ENCODE assay signal across 8 mouse cellular contexts in the genomic region with DNA sequence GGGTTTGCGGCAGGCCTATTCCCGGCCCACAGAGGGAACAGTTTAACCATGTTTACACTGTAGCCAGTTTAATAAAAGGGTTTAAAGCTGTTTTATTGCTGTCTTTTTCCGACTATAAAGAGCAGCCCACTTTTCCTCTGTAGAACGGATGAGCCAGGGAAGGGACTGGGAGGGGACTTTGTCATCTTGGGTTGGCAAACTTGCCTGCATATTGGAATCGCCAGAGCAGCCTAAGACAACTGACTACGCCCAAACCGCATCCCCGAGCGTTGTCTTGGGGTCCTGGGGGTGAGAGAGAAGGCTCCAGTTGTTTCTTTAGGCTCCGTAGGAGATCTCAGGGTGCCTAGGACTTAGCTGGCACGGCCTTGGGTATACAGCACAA. TPM values are rescaled to one million over a fixed set of nuclear protein-coding genes. Genes with fewer than 3 reads are reported as not detected.
A peak's percentile ranks its signal among the peaks of the same experiment; 100 is the strongest.
DNase-seq lines count a peak whose midpoint lies in the region; ATAC-seq and TF ChIP-seq lines count a peak whose summit lies in the region.

No protein-coding gene starts in this region.

- peak overlapping the region; percentile 98 for H3K27ac ChIP-seq in heart, embryonic 13.5 days (replicated peaks)
- H3K27ac ChIP-seq in embryonic facial prominence, embryonic 15.5 days (replicated peaks), result peak overlapping the region; percentile 98
- peak overlapping the region; percentile 94 for H3K27ac ChIP-seq in limb, embryonic 14.5 days (replicated peaks; ENCODE audit: low read depth, low read length)
- peak overlapping the region; percentile 22; the same call in 1 of the 2 replicates for H3K27ac ChIP-seq in small intestine, adult 2 months (ENCODE audit: insufficient read depth, low read depth, low read length)

- H3K9ac ChIP-seq in heart, embryonic 13.5 days, result peak overlapping the region; percentile 96
- peak overlapping the region; percentile 96 for H3K9ac ChIP-seq in embryonic facial prominence, embryonic 15.5 days
- H3K9ac ChIP-seq in limb, embryonic 14.5 days (ENCODE audit: low read depth, low read length, severe bottlenecking), result peak overlapping the region; percentile 90

- no peak for TF ChIP-seq POLR2A in limb, embryonic 14.5 days (IDR thresholded peaks at IDR 0.05; ENCODE audit: borderline replicate concordance, extremely low read depth, insufficient read depth, insufficient read length)
- no peak for TF ChIP-seq POLR2A in small intestine, adult 2 months (IDR thresholded peaks at IDR 0.05; ENCODE audit: low read depth, low read length)

- DNase-seq in heart, adult 18-20 months, result no peak
- peak; percentile 15 for DNase-seq in limb, embryonic 14.5 days (ENCODE audit: low spot score)
- no peak for DNase-seq in adrenal gland, adult (ENCODE audit: inconsistent age in 2 of 2, low spot score in 1 of 2)
- DNase-seq in retina, postnatal 1 day, result no peak

- peak overlapping the region; percentile 92 for H3K4me2 ChIP-seq in heart, embryonic 13.5 days
- H3K4me2 ChIP-seq in embryonic facial prominence, embryonic 15.5 days (replicated peaks), result peak overlapping the region; percentile 83
- peak overlapping the region; percentile 93 for H3K4me2 ChIP-seq in limb, embryonic 14.5 days (replicated peaks; ENCODE audit: low read depth, low read length, severe bottlenecking)

- peaks cover 35% of the 10 kb centered on the region for H3K36me3 ChIP-seq in heart, embryonic 13.5 days
- H3K36me3 ChIP-seq in E14TG2a.4 (ENCODE audit: insufficient read depth, low read length), result peaks cover 12% of the 10 kb centered on the region; the same call in 1 of the 2 replicates
- H3K36me3 ChIP-seq in embryonic facial prominence, embryonic 15.5 days, result peaks cover 29% of the 10 kb centered on the region
- peaks cover 39% of the 10 kb centered on the region for H3K36me3 ChIP-seq in limb, embryonic 14.5 days (ENCODE audit: control insufficient read depth, insufficient read depth, low read length)
- H3K36me3 ChIP-seq in small intestine, adult 2 months (ENCODE audit: control insufficient read depth, insufficient read depth, low read length), result peaks cover 16% of the 10 kb centered on the region

- peak overlapping the region; percentile 88 for H3K4me3 ChIP-seq in heart, embryonic 13.5 days
- H3K4me3 ChIP-seq in E14TG2a.4 (replicated peaks; ENCODE audit: low read length), result peak overlapping the region; percentile 87
- peak overlapping the region; percentile 73 for H3K4me3 ChIP-seq in embryonic facial prominence, embryonic 15.5 days (replicated peaks)
- H3K4me3 ChIP-seq in limb, embryonic 14.5 days (replicated peaks; ENCODE audit: low read length), result peak overlapping the region; percentile 87
- H3K4me3 ChIP-seq in small intestine, adult 2 months (ENCODE audit: low read depth, low read length), result peak overlapping the region; percentile 83

- peaks cover 19% of the 10 kb centered on the region for H3K4me1 ChIP-seq in heart, embryonic 13.5 days
- peaks cover 13% of the 10 kb centered on the region for H3K4me1 ChIP-seq in E14TG2a.4 (replicated peaks; ENCODE audit: low read depth, low read length)
- H3K4me1 ChIP-seq in embryonic facial prominence, embryonic 15.5 days, result peaks cover 21% of the 10 kb centered on the region
- H3K4me1 ChIP-seq in limb, embryonic 14.5 days (ENCODE audit: control insufficient read depth, insufficient read depth, low read length), result peaks cover 11% of the 10 kb centered on the region
- H3K4me1 ChIP-seq in small intestine, adult 2 months (ENCODE audit: control insufficient read depth, insufficient read depth, insufficient read length, low read length), result peaks cover 5% of the 10 kb centered on the region; the same call in 1 of the 2 replicates

- no peaks in the 10 kb centered on the region for H3K9me3 ChIP-seq in heart, embryonic 13.5 days
- no peaks in the 10 kb centered on the region for H3K9me3 ChIP-seq in E14TG2a.4 (ENCODE audit: low read length)
- no peaks in the 10 kb centered on the region for H3K9me3 ChIP-seq in embryonic facial prominence, embryonic 15.5 days (replicated peaks)
- no peaks in the 10 kb centered on the region for H3K9me3 ChIP-seq in limb, embryonic 14.5 days (ENCODE audit: control insufficient read depth, low read length)

- no peak for ATAC-seq in heart, embryonic 13.5 days (ENCODE audit: extremely low read depth, insufficient number of reproducible peaks, low FRiP score, low TSS enrichment)
- ATAC-seq in embryonic facial prominence, embryonic 15.5 days (ENCODE audit: insufficient number of reproducible peaks, low FRiP score, low TSS enrichment, low read depth), result no peak
- ATAC-seq in limb, embryonic 14.5 days (ENCODE audit: low FRiP score, low read depth), result no peak

- under 1% methylated on average over 11 of the region's 11 CpGs for WGBS in heart, embryonic 13.5 days
- under 1% methylated on average over 11 of the region's 11 CpGs for WGBS in embryonic facial prominence, embryonic 15.5 days
- under 1% methylated on average over 11 of the region's 11 CpGs for WGBS in limb, embryonic 14.5 days
- under 1% methylated on average over 11 of the region's 11 CpGs for WGBS in small intestine, adult 2 months

- no peak for TF ChIP-seq CTCF in E14TG2a.4 (conservative IDR thresholded peaks at IDR 0.05; ENCODE audit: low read length)
- no peak for TF ChIP-seq CTCF in small intestine, adult 2 months (IDR thresholded peaks at IDR 0.05; ENCODE audit: extremely low read depth, insufficient read length, insufficient replicate concordance, low read depth, low read length)

- H3K27me3 ChIP-seq in heart, embryonic 13.5 days (replicated peaks), result no peaks in the 10 kb centered on the region
- H3K27me3 ChIP-seq in E14TG2a.4 (ENCODE audit: insufficient read depth, low read length), result peaks cover 29% of the 10 kb centered on the region
- H3K27me3 ChIP-seq in embryonic facial prominence, embryonic 15.5 days, result no peaks in the 10 kb centered on the region
- H3K27me3 ChIP-seq in limb, embryonic 14.5 days (ENCODE audit: control insufficient read depth, insufficient read depth, low read length), result no peaks in the 10 kb centered on the region
- no peaks in the 10 kb centered on the region for H3K27me3 ChIP-seq in small intestine, adult 2 months (ENCODE audit: control insufficient read depth, insufficient read depth, low read length)

RNA-seq across cellular contexts. Expression of gene Zfp282, which starts 1.1 kb away (rescaled TPM):
- polyA plus RNA-seq in heart, embryonic 13.5 days (2015; fragmentation: Nextera tagmentation; extraction: Ambion mirVana), result 7.6 TPM in 2 replicates
- 1 to 10 TPM; 4.4 to 4.5 TPM for total RNA-seq in heart, adult 18-20 months (2021)
- 24.8 and 25.0 TPM in 2 replicates for polyA plus RNA-seq in embryonic facial prominence, embryonic 15.5 days (2015; fragmentation: Nextera tagmentation; extraction: Ambion mirVana)
- 20.2 and 20.8 TPM in 2 replicates for polyA plus RNA-seq in limb, embryonic 14.5 days (2012; rRNA removed)
- polyA plus RNA-seq in limb, embryonic 14.5 days (2014; fragmentation: Nextera tagmentation; extraction: Ambion mirVana), result 19.7 and 22.2 TPM in 2 replicates
- polyA plus RNA-seq in small intestine, adult 2 months (2012; rRNA removed), result 2.8 and 5.9 TPM in 2 replicates

RNA-seq across cellular contexts. Expression of gene Zfp212, which starts 42.2 kb away (rescaled TPM):
- 8.9 and 9.2 TPM in 2 replicates for polyA plus RNA-seq in heart, embryonic 13.5 days (2015; fragmentation: Nextera tagmentation; extraction: Ambion mirVana)
- total RNA-seq in heart, adult 18-20 months (2021), result 1 to 10 TPM; 7.4 to 8.8 TPM
- 18.4 and 18.7 TPM in 2 replicates for polyA plus RNA-seq in embryonic facial prominence, embryonic 15.5 days (2015; fragmentation: Nextera tagmentation; extraction: Ambion mirVana)
- polyA plus RNA-seq in limb, embryonic 14.5 days (2012; rRNA removed), result 19.6 and 21.0 TPM in 2 replicates
- 14.0 and 14.7 TPM in 2 replicates for polyA plus RNA-seq in limb, embryonic 14.5 days (2014; fragmentation: Nextera tagmentation; extraction: Ambion mirVana)
- polyA plus RNA-seq in small intestine, adult 2 months (2012; rRNA removed), result 2.3 and 5.7 TPM in 2 replicates

RNA-seq across cellular contexts. Expression of gene Zfp398, which starts 42.7 kb away (rescaled TPM):
- 3.7 TPM in 2 replicates for polyA plus RNA-seq in heart, embryonic 13.5 days (2015; fragmentation: Nextera tagmentation; extraction: Ambion mirVana)
- 1 to 10 TPM; 5.6 to 6.0 TPM for total RNA-seq in heart, adult 18-20 months (2021)
- 11.5 and 11.9 TPM in 2 replicates for polyA plus RNA-seq in embryonic facial prominence, embryonic 15.5 days (2015; fragmentation: Nextera tagmentation; extraction: Ambion mirVana)
- polyA plus RNA-seq in limb, embryonic 14.5 days (2012; rRNA removed), result 11.7 and 15.5 TPM in 2 replicates
- 10.4 and 12.1 TPM in 2 replicates for polyA plus RNA-seq in limb, embryonic 14.5 days (2014; fragmentation: Nextera tagmentation; extraction: Ambion mirVana)
- polyA plus RNA-seq in small intestine, adult 2 months (2012; rRNA removed), result 4.1 and 4.2 TPM in 2 replicates

RNA-seq across cellular contexts. Expression of gene Zfp786, which starts 47.5 kb away (rescaled TPM):
- 1.2 TPM in 2 replicates for polyA plus RNA-seq in heart, embryonic 13.5 days (2015; fragmentation: Nextera tagmentation; extraction: Ambion mirVana)
- total RNA-seq in heart, adult 18-20 months (2021), result under 1 TPM; 0.52 to 0.85 TPM
- 3.5 and 4.1 TPM in 2 replicates for polyA plus RNA-seq in embryonic facial prominence, embryonic 15.5 days (2015; fragmentation: Nextera tagmentation; extraction: Ambion mirVana)
- polyA plus RNA-seq in limb, embryonic 14.5 days (2012; rRNA removed), result 1.8 and 2.0 TPM in 2 replicates
- polyA plus RNA-seq in limb, embryonic 14.5 days (2014; fragmentation: Nextera tagmentation; extraction: Ambion mirVana), result 2.9 and 3.7 TPM in 2 replicates
- 0.08 and 0.10 TPM in 2 replicates for polyA plus RNA-seq in small intestine, adult 2 months (2012; rRNA removed)

Comparison
In these comparisons a context has a peak if more than half of its experiments do, and no peak if none do; other contexts are left out.
1. H3K27ac ChIP-seq: peak in every context shown above with its lines; median percentile 98 in heart, embryonic 13.5 days; 98 in embryonic facial prominence, embryonic 15.5 days; 94 in limb, embryonic 14.5 days; 22 in small intestine, adult 2 months.